Mouse (Mus musculus) megakaryocyte, embryonic 14.5 days (primary cell): ENCODE measurements around the gene Icam1.

Source experiments
- FLI1 ChIP-seq: IDR thresholded peaks from 2 replicates; pipeline ENCODE4 v1.6.1; 2012; ENCODE audit warnings: low read length, inconsistent platforms, mixed read lengths
- GATA1 ChIP-seq: IDR thresholded peaks from 3 replicates; pipeline ENCODE4 v1.6.1; 2012; ENCODE audit warnings: mixed read lengths, low read length, inconsistent platforms, borderline replicate concordance

GRCm38 (mm10) chr9:21031896-21032351, 16.1 kb downstream of the Icam1 start, which contains the start of gene Icam5:
- no peak for TF ChIP-seq GATA1
- no peak for TF ChIP-seq FLI1
